Mouse (Mus musculus): ENCODE results near the gene Ugt1a7c. TPM values are rescaled to one million over a fixed set of nuclear protein-coding genes. Genes with fewer than 3 reads are reported as not detected.
"Not testable (repeated sequence)": the region's sequence is repeated elsewhere in the genome, so short reads cannot be mapped to it uniquely, and the experiment has no call there.

Ugt1a7c gene
- polyA plus RNA-seq, 1 experiment: 96.9 TPM

- not testable (repeated sequence) for H3K27ac ChIP-seq (ENCODE audit: insufficient read depth, low read depth, low read length); H3K36me3 ChIP-seq (ENCODE audit: control insufficient read depth, insufficient read depth, low read length); H3K27me3 ChIP-seq (replicated peaks; ENCODE audit: control insufficient read depth, insufficient read depth, low read length); DNase-seq; H3K4me1 ChIP-seq (ENCODE audit: control insufficient read depth, insufficient read depth, low read length); H3K4me3 ChIP-seq (ENCODE audit: insufficient read depth, low read depth, low read length)
- peak; percentile 28; the same call in 1 of the 2 replicates for TF ChIP-seq CTCF (conservative IDR thresholded peaks at IDR 0.05; ENCODE audit: insufficient read depth, insufficient read length, low read depth, low read length)
- 80% methylated on average over 4 of the region's 4 CpGs for WGBS
These were observed 31.0 kb downstream of the Ugt1a7c start for GRCm38 (mm10) chr1:88125827-88126360.

GRCm38 (mm10) chr1:88129091-88129490 is 34.2 kb downstream of the Ugt1a7c start:
- H3K27me3 ChIP-seq (replicated peaks; ENCODE audit: control insufficient read depth, insufficient read depth, low read length); H3K4me3 ChIP-seq (ENCODE audit: insufficient read depth, low read depth, low read length); H3K36me3 ChIP-seq (ENCODE audit: control insufficient read depth, insufficient read depth, low read length); H3K27ac ChIP-seq (ENCODE audit: insufficient read depth, low read depth, low read length); DNase-seq; H3K4me1 ChIP-seq (ENCODE audit: control insufficient read depth, insufficient read depth, low read length): not testable (repeated sequence)
- 89% methylated on average over 2 of the region's 2 CpGs for WGBS

GRCm38 (mm10) chr1:88130223-88130622 is 35.4 kb downstream of the Ugt1a7c start:
- DNase-seq; H3K4me3 ChIP-seq (ENCODE audit: insufficient read depth, low read depth, low read length): not testable (repeated sequence)
- 98% methylated on average over 1 of the region's 1 CpGs for WGBS

GRCm38 (mm10) chr1:88133908-88134456 is 39.1 kb downstream of the Ugt1a7c start:
- Histone ChIP-seq H3K27ac (ENCODE audit: insufficient read depth, low read depth, low read length) (peak overlapping the region; percentile 56), H3K27me3 (replicated peaks; ENCODE audit: control insufficient read depth, insufficient read depth, low read length) (no peaks in the 10 kb centered on the region), H3K4me1 (ENCODE audit: control insufficient read depth, insufficient read depth, low read length) (peaks cover 13% of the 10 kb centered on the region), H3K4me3 (ENCODE audit: insufficient read depth, low read depth, low read length) (no peak overlapping the region), H3K36me3 (ENCODE audit: control insufficient read depth, insufficient read depth, low read length) (no peaks in the 10 kb centered on the region)
- 15% methylated on average over 3 of the region's 3 CpGs for WGBS
- no peak for DNase-seq
- no peak for TF ChIP-seq POLR2A (IDR thresholded peaks at IDR 0.05; ENCODE audit: low read depth, low read length)
- TF ChIP-seq CTCF (conservative IDR thresholded peaks at IDR 0.05; ENCODE audit: insufficient read depth, insufficient read length, low read depth, low read length): no peak

More at GRCm38 (mm10) chr1:88130223-88130622, 35.4 kb downstream of the Ugt1a7c start:
- not testable (repeated sequence) for H3K27ac ChIP-seq (ENCODE audit: insufficient read depth, low read depth, low read length); H3K36me3 ChIP-seq (ENCODE audit: control insufficient read depth, insufficient read depth, low read length); H3K27me3 ChIP-seq (replicated peaks; ENCODE audit: control insufficient read depth, insufficient read depth, low read length); H3K4me1 ChIP-seq (ENCODE audit: control insufficient read depth, insufficient read depth, low read length)

- 28% methylated on average over 5 of the region's 5 CpGs for WGBS
These were observed 39.7 kb downstream of the Ugt1a7c start, which contains the start of gene Ugt1a6a for GRCm38 (mm10) chr1:88134457-88135011. TSS of gene Ugt1a6a (plus strand) at chr1:88134809.

GRCm38 (mm10) chr1:88135229-88135904 is 40.5 kb downstream of the Ugt1a7c start:
- peaks cover 13% of the 10 kb centered on the region for H3K4me1 ChIP-seq (ENCODE audit: control insufficient read depth, insufficient read depth, low read length)
- H3K27ac ChIP-seq (ENCODE audit: insufficient read depth, low read depth, low read length); H3K36me3 ChIP-seq (ENCODE audit: control insufficient read depth, insufficient read depth, low read length); DNase-seq; H3K27me3 ChIP-seq (replicated peaks; ENCODE audit: control insufficient read depth, insufficient read depth, low read length); H3K4me3 ChIP-seq (ENCODE audit: insufficient read depth, low read depth, low read length): not testable (repeated sequence)
- 86% methylated on average over 6 of the region's 6 CpGs for WGBS

More at GRCm38 (mm10) chr1:88134457-88135011, 39.7 kb downstream of the Ugt1a7c start, which contains the start of gene Ugt1a6a:
- not testable (repeated sequence) for H3K27me3 ChIP-seq (replicated peaks; ENCODE audit: control insufficient read depth, insufficient read depth, low read length); H3K4me3 ChIP-seq (ENCODE audit: insufficient read depth, low read depth, low read length); H3K36me3 ChIP-seq (ENCODE audit: control insufficient read depth, insufficient read depth, low read length)
- peak; percentile 60 for DNase-seq
- H3K27ac ChIP-seq (ENCODE audit: insufficient read depth, low read depth, low read length): peak within 1 kb of the TSS; percentile 56
- H3K4me1 ChIP-seq (ENCODE audit: control insufficient read depth, insufficient read depth, low read length): peaks cover 13% of the 10 kb centered on the region

GRCm38 (mm10) chr1:88136646-88137045 is 41.8 kb downstream of the Ugt1a7c start:
- Histone ChIP-seq H3K4me1 (ENCODE audit: control insufficient read depth, insufficient read depth, low read length) (peaks cover 13% of the 10 kb centered on the region), H3K4me3 (ENCODE audit: insufficient read depth, low read depth, low read length) (no peak overlapping the region), H3K27ac (ENCODE audit: insufficient read depth, low read depth, low read length) (no peak overlapping the region), H3K36me3 (ENCODE audit: control insufficient read depth, insufficient read depth, low read length) (no peaks in the 10 kb centered on the region), H3K27me3 (replicated peaks; ENCODE audit: control insufficient read depth, insufficient read depth, low read length) (no peaks in the 10 kb centered on the region)
- TF ChIP-seq POLR2A (IDR thresholded peaks at IDR 0.05; ENCODE audit: low read depth, low read length) (no peak), CTCF (conservative IDR thresholded peaks at IDR 0.05; ENCODE audit: insufficient read depth, insufficient read length, low read depth, low read length) (no peak)
- WGBS: 55% methylated on average over 2 of the region's 2 CpGs
- peak; percentile 14 for DNase-seq
